Mouse (Mus musculus) liver, embryonic 14.5 days (tissue): ENCODE results near the gene Lrwd1. TPM values are rescaled to one million over a fixed set of nuclear protein-coding genes. Genes with fewer than 3 reads are reported as not detected.
A peak's percentile ranks its signal among the peaks of the same experiment; 100 is the strongest.

Experiments
- ATAC-seq: fragments of 200-750 bp; cut with Nextera tagmentation; 2 replicates; pipeline ENCODE4 v1.8.0; 2017; ENCODE audit warnings: moderate number of reproducible peaks, mild to moderate bottlenecking, moderate library complexity; ENCODE audit not compliant: insufficient read depth
- DNase-seq, 3 experiments: peaks; one replicate each; pipeline ENCODE4 v3.0.0-alpha.2; 2012 to 2013; ENCODE audit warnings: low read depth in 3 of 3, low spot score in 3 of 3
- H3K27ac ChIP-seq: fragments of 300-500 bp; sonication (generic); 2 replicates; pipeline ENCODE4 v1.5.1; 2014; ENCODE audit warnings: moderate library complexity, mild to moderate bottlenecking, control low read depth, inconsistent platforms
- H3K27me3 ChIP-seq: fragments of 300-500 bp; sonication (generic); 2 replicates; pipeline ENCODE4 v1.6.1; 2014; ENCODE audit warnings: mild to moderate bottlenecking, low read length, moderate library complexity; ENCODE audit not compliant: control insufficient read depth, insufficient read depth
- H3K36me3 ChIP-seq: fragments of 300-500 bp; sonication (generic); replicated peaks from 2 replicates; pipeline ENCODE4 v1.6.1; 2014; ENCODE audit warnings: low read depth; ENCODE audit not compliant: control insufficient read depth, insufficient read depth
- H3K4me1 ChIP-seq, 2 experiments: fragments of 200-500 bp in 1 of 2; fragments of 300-500 bp in 1 of 2; sonication (generic) in 1 of 2; replicated peaks; 2 replicates each; pipeline ENCODE4 v1.6.1; 2012 to 2014; ENCODE audit warnings: antibody characterized with exemption in 1 of 2, inconsistent platforms in 1 of 2, low read length in 1 of 2; ENCODE audit not compliant: control insufficient read depth in 2 of 2, insufficient read depth in 2 of 2
- H3K4me2 ChIP-seq: fragments of 300-500 bp; sonication (generic); 2 replicates; pipeline ENCODE4 v1.6.1; 2014; ENCODE audit warnings: low read depth, mild to moderate bottlenecking, control low read depth, moderate library complexity
- H3K4me3 ChIP-seq, 2 experiments: fragments of 200-500 bp in 1 of 2; fragments of 300-500 bp in 1 of 2; sonication (generic) in 1 of 2; 2 replicates each; pipeline ENCODE4 v1.5.1; 2012 to 2014; ENCODE audit warnings: low read depth in 2 of 2, low read length in 2 of 2, mild to moderate bottlenecking in 2 of 2, control low read depth in 1 of 2, inconsistent platforms in 1 of 2, moderate library complexity in 1 of 2; ENCODE audit not compliant: insufficient read depth in 1 of 2
- H3K9ac ChIP-seq: fragments of 300-500 bp; sonication (generic); replicated peaks from 2 replicates; pipeline ENCODE4 v1.6.1; 2014; ENCODE audit warnings: mild to moderate bottlenecking, control low read depth, moderate library complexity
- H3K9me3 ChIP-seq: fragments of 300-500 bp; sonication (generic); 2 replicates; pipeline ENCODE4 v1.6.1; 2016; ENCODE audit warnings: low read length, mixed read lengths; ENCODE audit not compliant: control insufficient read depth
- CTCF ChIP-seq: IDR thresholded peaks from 2 replicates; pipeline ENCODE4 v1.5.1; 2016; ENCODE audit warnings: antibody characterized with exemption, low read depth, control low read depth
- EP300 ChIP-seq: IDR thresholded peaks from 2 replicates; pipeline ENCODE4 v1.6.1; 2016; ENCODE audit warnings: antibody characterized with exemption, low read depth
- WGBS: fragments of 180-500 bp; shearing (Covaris S2); extraction: QIAGEN DNeasy Blood & Tissue Kit; methylation state at CpG from one replicate; pipeline ENCODE4 v1.1.7; 2014; ENCODE audit not compliant: insufficient replicate concordance; 5-methylcytosine and 5-hydroxymethylcytosine counted together
- polyA plus RNA-seq, 2 experiments: library from polyadenylated mRNA; depleted of rRNA in 1 of 2; stranded (reverse) in 1 of 2; unstranded in 1 of 2; fragments of >200 nt; fragmentation: Nextera tagmentation in 1 of 2; extraction: Ambion mirVana in 1 of 2; gene quantifications; 2 replicates each; pipeline versions ENCODE4 v1.2.1 to v1.2.3; 2012 to 2014

Lrwd1 gene
- polyA plus RNA-seq (2012; rRNA removed) (42.7 and 45.2 TPM in 2 replicates), polyA plus RNA-seq (2014; fragmentation: Nextera tagmentation; extraction: Ambion mirVana) (34.1 and 37.8 TPM in 2 replicates)

GRCm38 (mm10) chr5:136135571-136136291 lies at the start of gene Lrwd1, which contains the start of gene Alkbh4:
Gene Lrwd1, minus strand, starts transcription at chr5:136136074.
Gene Alkbh4, plus strand, starts transcription at chr5:136136146.
- no peaks in the 10 kb centered on the region for H3K27me3 ChIP-seq
- peaks cover 48% of the 10 kb centered on the region for H3K36me3 ChIP-seq
- TF ChIP-seq EP300 (no peak), CTCF (peak; percentile 89)
- peaks cover 12 to 19% of the 10 kb centered on the region in 2 experiments for H3K4me1 ChIP-seq
- no peaks in the 10 kb centered on the region for H3K9me3 ChIP-seq
- peak within 1 kb of the TSS; percentile 82 for H3K4me2 ChIP-seq
- H3K4me3 ChIP-seq: peak within 1 kb of the TSS; percentile 72 to 94
- DNase-seq (peak; percentile 94 to 95 (median 94)), ATAC-seq (peak; percentile 92)
- H3K9ac ChIP-seq: peak within 1 kb of the TSS; percentile 92
- WGBS: under 1% methylated on average over 60 of the region's 60 CpGs
- H3K27ac ChIP-seq: peak within 1 kb of the TSS; percentile 84

GRCm38 (mm10) chr5:136183766-136184165 lies 47.9 kb upstream of the Lrwd1 start:
- DNase-seq: no peak
- WGBS: 65% methylated on average over 7 of the region's 7 CpGs
- no peak for ATAC-seq
- Histone ChIP-seq H3K9me3 (no peaks in the 10 kb centered on the region), H3K27me3 (no peaks in the 10 kb centered on the region), H3K4me3 (no peak overlapping the region), H3K4me1 (no peaks in the 10 kb centered on the region), H3K27ac (no peak overlapping the region), H3K4me2 (no peak overlapping the region), H3K36me3 (peaks cover 23% of the 10 kb centered on the region), H3K9ac (no peak overlapping the region)
- TF ChIP-seq EP300 (no peak), CTCF (no peak)

GRCm38 (mm10) chr5:136182830-136183229 lies 47.0 kb upstream of the Lrwd1 start:
- H3K4me2 ChIP-seq: no peak overlapping the region
- H3K9me3 ChIP-seq: no peaks in the 10 kb centered on the region
- no peak overlapping the region for H3K9ac ChIP-seq
- TF ChIP-seq CTCF: no peak
- TF ChIP-seq EP300: no peak
- no peak for ATAC-seq
- no peaks in the 10 kb centered on the region for H3K4me1 ChIP-seq
- H3K27me3 ChIP-seq: no peaks in the 10 kb centered on the region
- H3K4me3 ChIP-seq: no peak overlapping the region
- 33% methylated on average over 4 of the region's 4 CpGs for whole genome bisulfite sequencing
- H3K36me3 ChIP-seq: peaks cover 15% of the 10 kb centered on the region
- DNase-seq: no peak
- H3K27ac ChIP-seq: no peak overlapping the region

- no peak overlapping the region for H3K9ac ChIP-seq
- no peak for ATAC-seq
- H3K36me3 ChIP-seq: peaks cover 12% of the 10 kb centered on the region
- H3K4me1 ChIP-seq: no peaks in the 10 kb centered on the region
- DNase-seq: no peak
- no peak overlapping the region for H3K4me3 ChIP-seq
- H3K9me3 ChIP-seq: no peaks in the 10 kb centered on the region
- 73% methylated on average over 6 of the region's 6 CpGs for WGBS
- no peak for TF ChIP-seq EP300
- TF ChIP-seq CTCF: no peak
- no peaks in the 10 kb centered on the region for H3K27me3 ChIP-seq
- no peak overlapping the region for H3K27ac ChIP-seq
- H3K4me2 ChIP-seq: no peak overlapping the region
These were observed 46.2 kb upstream of the Lrwd1 start for GRCm38 (mm10) chr5:136182049-136182448.

DNA sequence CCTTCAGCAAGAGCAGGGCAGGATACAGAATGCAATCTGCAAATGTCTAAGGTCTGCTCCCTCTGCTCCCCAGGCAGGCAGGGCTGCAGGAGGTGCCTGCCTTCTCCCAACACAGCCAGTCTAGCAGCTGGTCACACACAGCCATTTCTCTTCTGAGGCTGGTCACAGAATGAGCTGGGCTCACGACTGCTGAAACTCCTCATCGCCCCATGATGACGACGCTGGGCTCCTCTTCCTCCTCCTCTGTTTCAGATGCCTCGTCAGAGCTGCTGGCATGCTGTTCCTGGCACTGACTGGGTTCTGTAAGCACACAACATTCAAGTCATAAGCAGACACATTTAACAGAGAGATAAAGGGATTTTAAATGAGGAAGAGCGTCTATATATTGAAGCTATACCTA lies 45.3 kb upstream of the Lrwd1 start:
- WGBS: 76% methylated on average over 6 of the region's 6 CpGs
- peaks cover 12% of the 10 kb centered on the region for H3K36me3 ChIP-seq
- H3K4me2 ChIP-seq: no peak overlapping the region
- no peak overlapping the region for H3K4me3 ChIP-seq
- no peak overlapping the region for H3K27ac ChIP-seq
- no peak for DNase-seq
- H3K27me3 ChIP-seq: no peaks in the 10 kb centered on the region
- no peak overlapping the region for H3K9ac ChIP-seq
- H3K4me1 ChIP-seq: no peaks in the 10 kb centered on the region
- no peak for ATAC-seq
- no peaks in the 10 kb centered on the region for H3K9me3 ChIP-seq
- no peak for TF ChIP-seq CTCF
- TF ChIP-seq EP300: no peak
